Mouse (Mus musculus): ENCODE results near the gene Prcc. TPM values are rescaled to one million over a fixed set of nuclear protein-coding genes. Genes with fewer than 3 reads are reported as not detected.

Gene Prcc
- 13.8 and 15.6 TPM in 2 replicates for polyA plus RNA-seq (2015; fragmentation: Nextera tagmentation; extraction: Ambion mirVana)

DNA sequence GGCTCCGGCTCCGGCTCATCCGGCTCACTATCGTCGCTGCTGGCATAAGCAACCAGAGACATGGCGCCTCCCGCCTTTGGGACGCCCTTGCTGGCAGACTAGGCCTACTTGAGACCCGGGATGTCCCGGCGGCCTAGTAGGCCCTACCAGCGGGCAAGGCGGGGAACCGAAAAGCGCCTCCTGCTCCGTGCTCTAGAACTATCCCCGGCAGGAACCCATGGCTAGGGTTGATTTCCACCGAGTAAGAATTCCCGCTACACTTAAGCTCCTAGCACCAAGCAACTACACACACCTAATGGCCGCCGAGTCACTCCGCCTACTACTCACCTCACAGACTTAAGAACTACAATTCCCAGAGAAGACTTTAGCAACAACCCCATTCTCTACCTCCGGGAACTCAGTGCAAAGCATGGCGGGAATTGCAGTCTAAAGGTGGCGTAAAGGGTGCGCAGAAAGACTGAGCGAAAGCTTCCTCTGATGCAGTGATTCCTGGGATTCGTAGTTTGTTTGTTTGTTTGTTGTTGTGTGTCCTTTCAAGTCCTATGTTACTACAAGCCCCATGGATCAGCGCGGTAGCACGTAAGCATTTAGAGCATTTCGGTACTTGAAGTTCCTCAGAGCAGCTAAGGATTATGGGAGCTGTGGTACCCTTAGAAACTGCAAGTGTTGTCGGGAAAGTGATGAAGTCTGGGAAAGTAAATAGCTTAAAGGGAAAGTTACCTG is at the start of gene Prcc:
Prcc (minus strand) TSS at position 328 of the 723 bp plus-strand sequence.
- Histone ChIP-seq H3K9ac (replicated peaks) (peak within 1 kb of the TSS; percentile 99), H3K27ac (peak within 1 kb of the TSS; percentile 82), H3K27me3 (no peaks in the 10 kb centered on the region), H3K4me1 (replicated peaks) (peaks cover 22% of the 10 kb centered on the region), H3K9me3 (no peaks in the 10 kb centered on the region), H3K36me3 (peaks cover 2% of the 10 kb centered on the region), H3K4me2 (replicated peaks) (peak within 1 kb of the TSS; percentile 99), H3K4me3 (replicated peaks) (peak within 1 kb of the TSS; percentile 99)
- peak; percentile 98 for ATAC-seq
- under 1% methylated on average over 33 of the region's 33 CpGs for WGBS

DNA sequence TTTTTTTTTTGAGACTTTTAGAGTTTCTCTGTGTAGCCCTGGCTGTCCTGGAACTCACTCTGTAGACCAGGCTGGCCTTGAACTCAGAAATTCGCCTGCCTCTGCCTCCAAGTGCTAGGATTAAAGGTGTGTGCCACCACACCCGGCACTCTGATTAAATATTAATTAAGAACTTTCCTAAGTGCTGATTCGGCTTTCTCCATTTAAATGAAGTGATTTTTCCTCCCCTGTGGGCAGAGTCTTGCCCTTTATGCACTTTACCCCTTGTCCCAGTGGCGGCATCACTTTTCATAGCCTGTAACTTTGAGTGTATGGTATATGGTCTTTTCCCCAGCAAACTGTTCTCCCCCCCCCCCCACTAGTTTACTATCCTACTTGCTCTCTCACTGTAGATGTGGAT is 49.8 kb upstream of the Prcc start:
- Histone ChIP-seq H3K27ac (no peak overlapping the region), H3K4me1 (replicated peaks) (peaks cover 52% of the 10 kb centered on the region), H3K27me3 (no peaks in the 10 kb centered on the region), H3K9ac (replicated peaks) (no peak overlapping the region), H3K4me2 (replicated peaks) (no peak overlapping the region), H3K36me3 (peaks cover 75% of the 10 kb centered on the region), H3K9me3 (no peaks in the 10 kb centered on the region), H3K4me3 (replicated peaks) (no peak overlapping the region)
- no peak for ATAC-seq
- 82% methylated on average over 4 of the region's 4 CpGs for WGBS

GRCm38 (mm10) chr3:87934501-87934900 is 49.1 kb upstream of the Prcc start:
- H3K9me3 ChIP-seq, result no peaks in the 10 kb centered on the region
- peaks cover 52% of the 10 kb centered on the region for H3K4me1 ChIP-seq (replicated peaks)
- 78% methylated on average over 4 of the region's 4 CpGs for WGBS
- peaks cover 68% of the 10 kb centered on the region for H3K36me3 ChIP-seq
- no peak overlapping the region for H3K27ac ChIP-seq
- no peak overlapping the region for H3K9ac ChIP-seq (replicated peaks)
- no peaks in the 10 kb centered on the region for H3K27me3 ChIP-seq
- no peak overlapping the region for H3K4me2 ChIP-seq (replicated peaks)
- no peak overlapping the region for H3K4me3 ChIP-seq (replicated peaks)
- ATAC-seq, result no peak

- Histone ChIP-seq H3K4me2 (replicated peaks) (no peak overlapping the region), H3K9me3 (no peaks in the 10 kb centered on the region), H3K9ac (replicated peaks) (no peak overlapping the region), H3K27ac (no peak overlapping the region), H3K36me3 (peaks cover 64% of the 10 kb centered on the region), H3K4me1 (replicated peaks) (peaks cover 57% of the 10 kb centered on the region), H3K4me3 (replicated peaks) (no peak overlapping the region), H3K27me3 (no peaks in the 10 kb centered on the region)
- 87% methylated on average over 5 of the region's 5 CpGs for WGBS
- no peak for ATAC-seq
These were observed 48.6 kb upstream of the Prcc start for GRCm38 (mm10) chr3:87934026-87934425.

GRCm38 (mm10) chr3:87930078-87930795 is 44.8 kb upstream of the Prcc start, which contains the start of the genes Isg20l2 and Rrnad1:
TSS of gene Isg20l2 (plus strand) at chr3:87930314.
TSS of gene Rrnad1 (minus strand) at chr3:87930717.
- Histone ChIP-seq H3K9me3 (no peaks in the 10 kb centered on the region), H3K4me1 (replicated peaks) (peaks cover 49% of the 10 kb centered on the region), H3K36me3 (peaks cover 58% of the 10 kb centered on the region), H3K27me3 (no peaks in the 10 kb centered on the region), H3K4me2 (replicated peaks) (peak within 1 kb of the TSS; percentile 77), H3K4me3 (replicated peaks) (peak within 1 kb of the TSS; percentile 94), H3K9ac (replicated peaks) (peak within 1 kb of the TSS; percentile 91), H3K27ac (peak within 1 kb of the TSS; percentile 90)
- WGBS, result 1% methylated on average over 71 of the region's 78 CpGs
- ATAC-seq, result peak; percentile 99

GRCm38 (mm10) chr3:87929341-87930077 is 44.1 kb upstream of the Prcc start:
- peak overlapping the region; percentile 94 for H3K4me3 ChIP-seq (replicated peaks)
- WGBS, result 7% methylated on average over 26 of the region's 26 CpGs
- H3K4me2 ChIP-seq (replicated peaks), result peak overlapping the region; percentile 77
- peak overlapping the region; percentile 90 for H3K27ac ChIP-seq
- peaks cover 42% of the 10 kb centered on the region for H3K4me1 ChIP-seq (replicated peaks)
- H3K36me3 ChIP-seq, result peaks cover 58% of the 10 kb centered on the region
- H3K27me3 ChIP-seq, result no peaks in the 10 kb centered on the region
- H3K9ac ChIP-seq (replicated peaks), result peak overlapping the region; percentile 91
- peak; percentile 73 for ATAC-seq
- no peaks in the 10 kb centered on the region for H3K9me3 ChIP-seq

GRCm38 (mm10) chr3:87927452-87927851 is 42.0 kb upstream of the Prcc start:
- H3K4me1 ChIP-seq (replicated peaks), result peaks cover 26% of the 10 kb centered on the region
- no peaks in the 10 kb centered on the region for H3K27me3 ChIP-seq
- no peak overlapping the region for H3K4me2 ChIP-seq (replicated peaks)
- H3K27ac ChIP-seq, result no peak overlapping the region
- no peak overlapping the region for H3K4me3 ChIP-seq (replicated peaks)
- 89% methylated on average over 5 of the region's 5 CpGs for WGBS
- no peaks in the 10 kb centered on the region for H3K9me3 ChIP-seq
- ATAC-seq, result no peak
- no peak overlapping the region for H3K9ac ChIP-seq (replicated peaks)
- H3K36me3 ChIP-seq, result peaks cover 61% of the 10 kb centered on the region

GRCm38 (mm10) chr3:87924996-87925395 is 39.6 kb upstream of the Prcc start:
- Histone ChIP-seq H3K4me3 (replicated peaks) (no peak overlapping the region), H3K4me2 (replicated peaks) (no peak overlapping the region), H3K9me3 (no peaks in the 10 kb centered on the region), H3K4me1 (replicated peaks) (peaks cover 20% of the 10 kb centered on the region), H3K27ac (no peak overlapping the region), H3K9ac (replicated peaks) (no peak overlapping the region), H3K27me3 (no peaks in the 10 kb centered on the region), H3K36me3 (peaks cover 60% of the 10 kb centered on the region)
- 85% methylated on average over 7 of the region's 7 CpGs for WGBS
- no peak for ATAC-seq

DNA sequence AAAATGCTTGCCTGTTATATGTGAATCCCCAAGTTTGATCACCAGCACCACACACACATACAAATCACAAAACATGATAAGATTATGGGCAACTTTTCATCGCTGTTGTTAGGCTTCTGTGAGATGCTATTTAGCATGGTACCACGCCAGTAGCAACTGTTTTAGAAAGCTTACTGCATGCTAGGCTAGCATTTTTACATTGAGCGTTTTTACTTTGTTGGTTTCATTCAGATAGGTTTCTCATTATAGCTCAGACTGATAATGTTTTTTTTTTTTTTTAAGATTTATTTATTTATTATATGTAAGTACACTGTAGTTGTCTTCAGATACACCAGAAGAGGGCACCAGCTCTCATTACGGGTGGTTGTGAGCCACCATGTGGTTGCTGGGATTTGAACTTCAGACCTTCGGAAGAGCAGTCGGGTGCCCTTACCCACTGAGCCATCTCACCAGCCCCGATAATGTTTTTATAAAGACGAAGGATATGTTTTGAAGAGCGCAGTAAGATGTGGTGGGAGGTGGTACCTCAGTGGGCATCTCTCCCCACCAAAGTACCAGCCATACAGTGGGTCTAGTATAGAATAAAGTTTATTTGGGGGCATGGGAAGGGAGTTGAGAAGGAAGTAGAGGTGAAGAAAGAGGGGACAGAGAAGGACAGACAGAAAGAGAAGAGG is 35.0 kb upstream of the Prcc start:
- Histone ChIP-seq H3K9me3 (no peaks in the 10 kb centered on the region), H3K27me3 (no peaks in the 10 kb centered on the region), H3K27ac (no peak overlapping the region), H3K4me2 (replicated peaks) (peak overlapping the region; percentile 76), H3K9ac (replicated peaks) (peak overlapping the region; percentile 70; the same call in 1 of the 2 replicates), H3K4me3 (replicated peaks) (peak overlapping the region; percentile 57), H3K4me1 (replicated peaks) (peaks cover 15% of the 10 kb centered on the region), H3K36me3 (peaks cover 60% of the 10 kb centered on the region)
- WGBS, result 71% methylated on average over 9 of the region's 9 CpGs
- ATAC-seq, result no peak

DNA sequence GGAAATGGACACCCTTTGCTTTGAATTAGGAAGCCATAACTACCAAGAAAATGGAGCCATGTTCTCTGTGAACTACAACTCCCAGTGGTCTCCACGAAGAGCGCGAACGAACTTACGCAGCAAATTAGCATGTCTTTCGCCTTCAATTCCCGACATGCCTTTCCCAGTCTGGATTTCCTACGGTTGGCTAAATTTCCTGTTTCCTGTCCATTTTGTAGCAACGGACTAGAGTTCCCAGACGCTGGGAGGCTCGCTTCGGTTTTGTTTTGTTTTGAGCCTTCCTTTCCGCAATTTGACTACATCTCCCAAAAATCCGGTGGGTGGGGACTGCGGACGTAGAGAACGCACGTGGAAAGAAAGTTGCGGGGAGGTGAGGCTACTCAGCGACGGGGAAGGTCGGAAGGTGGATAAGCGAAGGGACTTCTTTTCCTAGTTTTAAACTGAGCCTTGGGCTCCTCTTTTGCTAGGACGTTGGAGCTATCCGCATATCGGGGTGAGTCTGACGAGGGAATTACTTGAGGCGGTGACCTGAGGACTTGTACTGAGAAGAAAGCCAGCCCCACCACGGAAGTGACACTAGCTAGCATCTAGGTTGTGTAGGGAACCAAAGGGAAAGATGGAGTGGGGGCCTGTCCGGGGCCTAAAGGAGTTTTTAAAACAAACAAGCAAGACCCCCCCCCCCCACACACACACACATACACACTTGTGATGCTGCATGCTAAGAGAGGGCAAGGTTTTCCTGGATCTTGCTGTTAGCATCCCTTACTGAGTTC is 34.1 kb upstream of the Prcc start, which contains the start of gene Mrpl24:
Mrpl24 (plus strand) TSS at position 171 of the 773 bp plus-strand sequence.
- Histone ChIP-seq H3K9ac (replicated peaks) (peak within 1 kb of the TSS; percentile 70), H3K4me1 (replicated peaks) (peaks cover 15% of the 10 kb centered on the region), H3K9me3 (no peaks in the 10 kb centered on the region), H3K27me3 (no peaks in the 10 kb centered on the region), H3K4me3 (replicated peaks) (peak within 1 kb of the TSS; percentile 57), H3K36me3 (peaks cover 60% of the 10 kb centered on the region), H3K4me2 (replicated peaks) (peak within 1 kb of the TSS; percentile 76), H3K27ac (peak within 1 kb of the TSS; percentile 45)
- WGBS, result under 1% methylated on average over 30 of the region's 30 CpGs
- ATAC-seq, result peak; percentile 86

DNA sequence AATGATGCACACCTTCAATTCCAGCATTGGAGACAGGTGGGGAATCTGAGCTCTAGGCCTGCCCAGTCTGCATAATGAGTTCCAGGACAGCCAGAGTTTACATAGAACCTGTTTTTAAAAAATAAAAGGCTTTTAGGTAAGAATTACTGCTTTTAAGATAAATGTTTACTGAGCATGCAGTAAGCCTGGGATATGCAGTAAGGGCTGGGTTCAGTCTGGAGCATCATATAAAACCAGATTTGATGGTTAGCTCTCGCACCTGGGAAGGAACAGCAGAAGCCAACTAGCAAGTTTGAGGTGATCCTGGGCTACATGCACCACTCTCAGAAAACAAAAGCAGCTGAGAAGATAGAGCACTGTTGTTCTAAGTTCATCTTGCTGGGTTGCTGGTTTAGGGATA is 33.1 kb upstream of the Prcc start:
- H3K4me1 ChIP-seq (replicated peaks), result peaks cover 15% of the 10 kb centered on the region
- no peak overlapping the region for H3K4me3 ChIP-seq (replicated peaks)
- H3K36me3 ChIP-seq, result peaks cover 60% of the 10 kb centered on the region
- H3K27ac ChIP-seq, result 0 out of 2 replicates have a peak overlapping the region, but pooled peaks have one; percentile 19
- ATAC-seq, result no peak
- WGBS, result 98% methylated on average over 1 of the region's 1 CpGs
- H3K4me2 ChIP-seq (replicated peaks), result peak overlapping the region; percentile 76
- no peaks in the 10 kb centered on the region for H3K27me3 ChIP-seq
- no peak overlapping the region for H3K9ac ChIP-seq (replicated peaks)
- no peaks in the 10 kb centered on the region for H3K9me3 ChIP-seq

Data from midbrain, embryonic 13.5 days (tissue).